Mouse (Mus musculus) cortical plate, adult 2 months (tissue): ENCODE measurements around the gene C730034F03Rik.

Experiments used
- CTCF ChIP-seq: fragments of 200-500 bp; IDR thresholded peaks from 2 replicates; pipeline ENCODE4 v1.5.1; 2011; ENCODE audit warnings: mild to moderate bottlenecking, control low read depth, low read length; ENCODE audit not compliant: insufficient read depth; ENCODE audit errors: extremely low read depth
- POLR2A ChIP-seq: fragments of 200-500 bp; IDR thresholded peaks from 2 replicates; pipeline ENCODE4 v1.6.1; 2011; ENCODE audit warnings: mild to moderate bottlenecking, low read length, control low read depth; ENCODE audit not compliant: insufficient read depth; ENCODE audit errors: extremely low read depth

DNA sequence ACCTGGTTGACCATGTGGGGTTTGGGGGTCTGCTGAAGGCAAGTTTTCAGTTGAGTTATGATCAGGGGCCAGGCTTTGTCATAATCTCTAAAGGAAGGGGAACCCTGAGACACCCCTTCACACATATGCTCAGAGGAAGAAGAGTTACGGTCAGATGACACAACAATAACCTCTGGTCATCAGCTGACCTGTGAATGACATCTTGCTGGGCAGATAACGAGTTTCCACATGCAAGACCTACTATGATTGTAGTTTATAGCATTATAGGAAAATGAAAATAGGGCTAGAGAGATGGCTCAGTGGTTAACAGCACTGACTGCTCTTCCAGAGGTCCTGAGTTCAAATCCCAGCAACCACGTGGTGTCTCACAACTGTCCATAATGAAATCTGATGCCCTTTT is 49.2 kb downstream of the C730034F03Rik start:
- TF ChIP-seq POLR2A (no peak), CTCF (no peak)
